Mouse (Mus musculus) midbrain, embryonic 14.5 days (tissue): Measurements from ENCODE around the gene Krtap5-4. TPM values are rescaled to one million over a fixed set of nuclear protein-coding genes. Genes with fewer than 3 reads are reported as not detected.
"Not testable (repeated sequence)": the region's sequence is repeated elsewhere in the genome, so short reads cannot be mapped to it uniquely, and the experiment has no call there.

Source experiments
- ATAC-seq: fragments of 200-750 bp; cut with Nextera tagmentation; 2 replicates; pipeline ENCODE4 v1.8.0; 2017; ENCODE audit warnings: moderate number of reproducible peaks, moderate library complexity; ENCODE audit not compliant: low FRiP score, low TSS enrichment
- DNase-seq: peaks from one replicate; pipeline ENCODE4 v3.0.0-alpha.2; 2015
- H3K27ac ChIP-seq: fragments of 300-500 bp; sonication (generic); replicated peaks from 2 replicates; pipeline ENCODE4 v1.5.1; 2014; ENCODE audit warnings: mild to moderate bottlenecking, low read depth, low read length, moderate library complexity
- H3K27me3 ChIP-seq: fragments of 300-500 bp; sonication (generic); 2 replicates; pipeline ENCODE4 v1.6.1; 2014; ENCODE audit warnings: low read length, control low read depth, mixed read lengths; ENCODE audit not compliant: control insufficient read depth, insufficient read depth
- H3K36me3 ChIP-seq: fragments of 300-500 bp; sonication (generic); 2 replicates; pipeline ENCODE4 v1.6.1; 2014; ENCODE audit warnings: low read length, control low read depth; ENCODE audit not compliant: control insufficient read depth, insufficient read depth
- H3K4me1 ChIP-seq: fragments of 300-500 bp; sonication (generic); 2 replicates; pipeline ENCODE4 v1.6.1; 2014; ENCODE audit warnings: mild to moderate bottlenecking, antibody characterized with exemption, low read length, control low read depth; ENCODE audit not compliant: control insufficient read depth, insufficient read depth
- H3K4me2 ChIP-seq: fragments of 300-500 bp; sonication (generic); 2 replicates; pipeline ENCODE4 v1.6.1; 2014; ENCODE audit warnings: mild to moderate bottlenecking, low read length, moderate library complexity
- H3K4me3 ChIP-seq: fragments of 300-500 bp; sonication (generic); replicated peaks from 2 replicates; pipeline ENCODE4 v1.5.1; 2014; ENCODE audit warnings: low read depth, low read length
- H3K9ac ChIP-seq: fragments of 300-500 bp; sonication (generic); replicated peaks from 2 replicates; pipeline ENCODE4 v1.6.1; 2014; ENCODE audit warnings: mild to moderate bottlenecking, low read length, moderate library complexity
- H3K9me3 ChIP-seq: fragments of 300-500 bp; sonication (generic); 2 replicates; pipeline ENCODE4 v1.6.1; 2016; ENCODE audit warnings: low read length, control low read depth, mixed read lengths; ENCODE audit not compliant: control insufficient read depth
- WGBS: fragments of 180-500 bp; shearing (Covaris S2); extraction: QIAGEN DNeasy Blood & Tissue Kit; methylation state at CpG from one replicate; pipeline ENCODE4 v1.1.7; 2014; 5-methylcytosine and 5-hydroxymethylcytosine counted together
- polyA plus RNA-seq: library from polyadenylated mRNA; unstranded; fragments of >200 nt; fragmentation: Nextera tagmentation; extraction: Ambion mirVana; gene quantifications from 2 replicates; pipeline ENCODE4 v1.2.1, GENCODE M21; 2014

The Krtap5-4 gene
- polyA plus RNA-seq, 1 experiment from 2014 or later = not detected

GRCm38 (mm10) chr7:142316558-142316957 is 13.2 kb downstream of the Krtap5-4 start:
- Histone ChIP-seq H3K9ac (no peak overlapping the region), H3K27me3 (no peaks in the 10 kb centered on the region), H3K36me3 (no peaks in the 10 kb centered on the region), H3K4me1 (peaks cover 14% of the 10 kb centered on the region), H3K4me2 (no peak overlapping the region), H3K4me3 (no peak overlapping the region), H3K27ac (no peak overlapping the region), H3K9me3 (no peaks in the 10 kb centered on the region)
- ATAC-seq = no peak
- WGBS = 50% methylated on average over 6 of the region's 6 CpGs
- DNase-seq = peak; percentile 82

- DNase-seq = no peak
- WGBS = 89% methylated on average over 5 of the region's 5 CpGs
- Histone ChIP-seq H3K4me2 (no peak overlapping the region), H3K27me3 (no peaks in the 10 kb centered on the region), H3K4me3 (no peak overlapping the region), H3K36me3 (no peaks in the 10 kb centered on the region), H3K27ac (no peak overlapping the region), H3K9me3 (no peaks in the 10 kb centered on the region), H3K9ac (no peak overlapping the region), H3K4me1 (peaks cover 14% of the 10 kb centered on the region)
- no peak for ATAC-seq
These were observed 13.9 kb downstream of the Krtap5-4 start for GRCm38 (mm10) chr7:142317216-142317615.

GRCm38 (mm10) chr7:142319124-142319523 is 15.8 kb downstream of the Krtap5-4 start:
- Histone ChIP-seq H3K27ac (no peak overlapping the region), H3K4me1 (peaks cover 14% of the 10 kb centered on the region), H3K9ac (no peak overlapping the region), H3K27me3 (no peaks in the 10 kb centered on the region), H3K9me3 (no peaks in the 10 kb centered on the region), H3K4me3 (no peak overlapping the region), H3K4me2 (no peak overlapping the region), H3K36me3 (no peaks in the 10 kb centered on the region)
- no peak for DNase-seq
- no peak for ATAC-seq
- 84% methylated on average over 11 of the region's 11 CpGs for WGBS

- no peaks in the 10 kb centered on the region for H3K27me3 ChIP-seq
- H3K4me1 ChIP-seq = peaks cover 8% of the 10 kb centered on the region; the same call in 1 of the 2 replicates
- no peaks in the 10 kb centered on the region for H3K36me3 ChIP-seq
- H3K9me3 ChIP-seq = no peaks in the 10 kb centered on the region
- no peak overlapping the region for H3K27ac ChIP-seq
- no peak overlapping the region for H3K4me2 ChIP-seq
- H3K9ac ChIP-seq = no peak overlapping the region
- DNase-seq (peak; percentile 10), ATAC-seq (no peak)
- 44% methylated on average over 2 of the region's 2 CpGs for WGBS
- no peak overlapping the region for H3K4me3 ChIP-seq
These were observed 17.6 kb downstream of the Krtap5-4 start for GRCm38 (mm10) chr7:142320906-142321305.

GRCm38 (mm10) chr7:142321637-142322306 is 18.4 kb downstream of the Krtap5-4 start:
- not testable (repeated sequence) for H3K36me3 ChIP-seq, H3K27me3 ChIP-seq, H3K27ac ChIP-seq, ATAC-seq, H3K4me2 ChIP-seq, H3K4me3 ChIP-seq, H3K9ac ChIP-seq, DNase-seq, H3K9me3 ChIP-seq, H3K4me1 ChIP-seq
- WGBS = 60% methylated on average over 3 of the region's 10 CpGs

- WGBS = 95% methylated on average over 6 of the region's 6 CpGs
- peaks cover 8% of the 10 kb centered on the region; the same call in 1 of the 2 replicates for H3K4me1 ChIP-seq
- no peak overlapping the region for H3K4me3 ChIP-seq
- H3K27ac ChIP-seq = no peak overlapping the region
- H3K36me3 ChIP-seq = no peaks in the 10 kb centered on the region
- no peak for ATAC-seq
- no peaks in the 10 kb centered on the region for H3K9me3 ChIP-seq
- H3K27me3 ChIP-seq = no peaks in the 10 kb centered on the region
- no peak for DNase-seq
- H3K4me2 ChIP-seq = no peak overlapping the region
- H3K9ac ChIP-seq = no peak overlapping the region
These were observed 19.3 kb downstream of the Krtap5-4 start for GRCm38 (mm10) chr7:142322641-142323040.

- 92% methylated on average over 12 of the region's 12 CpGs for WGBS
- no peaks in the 10 kb centered on the region for H3K27me3 ChIP-seq
- H3K9me3 ChIP-seq = no peaks in the 10 kb centered on the region
- no peaks in the 10 kb centered on the region for H3K36me3 ChIP-seq
- H3K4me2 ChIP-seq = no peak overlapping the region
- H3K9ac ChIP-seq = no peak overlapping the region
- H3K27ac ChIP-seq = no peak overlapping the region
- ATAC-seq (no peak), DNase-seq (no peak)
- H3K4me3 ChIP-seq = no peak overlapping the region
- H3K4me1 ChIP-seq = peaks cover 8% of the 10 kb centered on the region; the same call in 1 of the 2 replicates
These were observed 20.2 kb downstream of the Krtap5-4 start for GRCm38 (mm10) chr7:142323396-142324117.

- Histone ChIP-seq H3K9ac (no peak overlapping the region), H3K4me1 (no peaks in the 10 kb centered on the region), H3K4me2 (no peak overlapping the region), H3K9me3 (no peaks in the 10 kb centered on the region), H3K36me3 (no peaks in the 10 kb centered on the region), H3K4me3 (no peak overlapping the region), H3K27me3 (no peaks in the 10 kb centered on the region), H3K27ac (no peak overlapping the region)
- ATAC-seq = no peak
- DNase-seq = no peak
- WGBS = 71% methylated on average over 9 of the region's 9 CpGs
These were observed 23.5 kb downstream of the Krtap5-4 start for GRCm38 (mm10) chr7:142326714-142327445.
